Mouse (Mus musculus) megakaryocyte progenitor cell, adult 5-6 weeks (primary cell): ENCODE data around the gene Cep97. TPM values are rescaled to one million over a fixed set of nuclear protein-coding genes. Genes with fewer than 3 reads are reported as not detected.
"Not testable (repeated sequence)": the region's sequence is repeated elsewhere in the genome, so short reads cannot be mapped to it uniquely, and the experiment has no call there.

Source experiments
- ATAC-seq: replicated peaks from 2 replicates; pipeline ENCODE4 v1.8.0; 2016; ENCODE audit warnings: mild to moderate bottlenecking, moderate TSS enrichment, inconsistent platforms; ENCODE audit not compliant: poor library complexity
- total RNA-seq, 2 experiments: library from RNA; stranded (forward) in 1 of 2; stranded (reverse) in 1 of 2; fragments of 157-497, 149-512 nt in 1 of 2; fragments of 200-1000 nt in 1 of 2; gene quantifications; 2 replicates each; pipeline versions ENCODE4 v1.2.3 to v1.2.4; 2015 to 2017

The Cep97 gene
- total RNA-seq, 2 experiments from 2014 or later = 9.3 to 13.4 TPM

GRCm38 (mm10) chr16:55891346-55891745, 43.3 kb downstream of the Cep97 start:
- ATAC-seq = no peak

DNA sequence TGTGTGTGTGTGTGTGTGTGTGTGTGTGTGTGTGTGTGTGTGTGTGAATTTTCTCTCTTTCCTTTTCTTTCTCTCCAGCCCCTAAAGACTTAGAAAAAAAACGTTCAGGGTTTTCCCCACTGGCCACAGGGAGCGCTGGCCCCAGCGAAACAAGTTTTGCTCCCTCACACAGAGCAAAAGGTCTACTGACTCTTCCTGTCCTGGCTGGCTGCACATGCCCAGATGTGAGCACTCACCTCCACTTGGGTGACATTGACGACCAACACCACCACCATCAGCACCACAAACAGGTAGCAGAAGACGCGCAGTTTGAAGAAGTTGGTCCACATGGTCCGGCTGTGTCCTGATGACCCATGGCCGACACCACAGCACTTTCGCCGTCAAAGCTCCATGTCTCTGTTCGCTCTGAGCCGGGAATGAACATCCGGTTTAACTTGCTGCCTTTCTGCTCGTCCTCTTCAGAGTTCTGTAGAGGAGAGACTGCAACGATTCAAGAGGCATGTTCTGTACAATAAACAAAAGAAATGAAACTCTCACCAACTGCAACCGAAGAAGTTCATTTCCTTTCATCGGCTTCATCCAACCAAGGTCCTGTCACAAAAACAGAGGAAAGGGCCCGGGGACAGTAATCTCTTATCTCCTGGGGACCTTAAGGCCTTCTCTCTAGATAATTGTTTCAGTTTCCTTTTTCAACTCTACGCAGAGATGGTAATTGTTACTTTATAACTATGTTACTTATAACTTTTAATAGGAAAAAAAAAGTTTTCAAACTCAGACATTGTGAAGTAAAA, 44.1 kb downstream of the Cep97 start:
- ATAC-seq = no peak

- no peak for ATAC-seq
Measured at GRCm38 (mm10) chr16:55889451-55889850, 45.2 kb downstream of the Cep97 start.

- ATAC-seq = no peak
Measured at GRCm38 (mm10) chr16:55888584-55888960, 46.1 kb downstream of the Cep97 start.

GRCm38 (mm10) chr16:55887814-55888583, 46.7 kb downstream of the Cep97 start:
- peak; percentile 89 for ATAC-seq

- ATAC-seq = no peak
Measured at GRCm38 (mm10) chr16:55884246-55884645, 50.4 kb downstream of the Cep97 start.

DNA sequence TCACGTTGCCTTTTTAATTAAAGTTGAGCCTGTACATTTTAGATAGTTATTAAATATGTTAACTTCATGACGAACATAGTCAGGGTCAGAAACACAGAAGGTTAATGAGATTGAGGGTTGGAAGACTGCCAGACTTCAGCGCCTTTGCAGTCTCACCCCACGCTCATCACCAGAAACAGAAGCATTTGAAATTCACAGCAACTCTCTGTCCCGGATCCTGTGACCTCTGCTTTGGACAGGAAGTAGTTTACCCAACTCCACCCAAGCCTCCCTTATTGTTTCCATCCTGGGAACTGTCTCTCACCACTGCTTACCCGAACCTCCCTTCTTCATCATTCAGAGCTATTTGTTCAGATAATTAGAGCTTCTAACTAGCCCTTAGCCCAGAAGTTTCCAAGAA, 58.6 kb downstream of the Cep97 start:
- peak; percentile 57 for ATAC-seq

DNA sequence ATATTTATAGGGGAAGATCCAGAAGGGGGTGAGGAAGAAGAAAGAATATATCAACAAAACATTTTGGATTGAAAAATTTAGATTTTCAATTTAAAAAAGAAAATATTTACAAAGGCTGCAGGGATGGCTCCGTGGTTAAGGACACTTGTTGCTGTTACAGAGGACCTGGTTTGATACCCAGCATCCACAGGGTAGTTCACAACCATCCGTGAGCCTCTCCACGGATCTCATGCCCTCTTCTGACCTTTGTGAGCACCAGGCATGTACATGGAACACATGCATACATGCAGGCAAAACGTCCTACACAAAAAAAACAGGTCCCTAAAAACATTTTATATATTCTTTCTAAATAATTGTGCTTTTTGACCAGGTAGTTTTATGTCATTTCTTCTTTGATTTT, 70.8 kb downstream of the Cep97 start:
- ATAC-seq = no peak

DNA sequence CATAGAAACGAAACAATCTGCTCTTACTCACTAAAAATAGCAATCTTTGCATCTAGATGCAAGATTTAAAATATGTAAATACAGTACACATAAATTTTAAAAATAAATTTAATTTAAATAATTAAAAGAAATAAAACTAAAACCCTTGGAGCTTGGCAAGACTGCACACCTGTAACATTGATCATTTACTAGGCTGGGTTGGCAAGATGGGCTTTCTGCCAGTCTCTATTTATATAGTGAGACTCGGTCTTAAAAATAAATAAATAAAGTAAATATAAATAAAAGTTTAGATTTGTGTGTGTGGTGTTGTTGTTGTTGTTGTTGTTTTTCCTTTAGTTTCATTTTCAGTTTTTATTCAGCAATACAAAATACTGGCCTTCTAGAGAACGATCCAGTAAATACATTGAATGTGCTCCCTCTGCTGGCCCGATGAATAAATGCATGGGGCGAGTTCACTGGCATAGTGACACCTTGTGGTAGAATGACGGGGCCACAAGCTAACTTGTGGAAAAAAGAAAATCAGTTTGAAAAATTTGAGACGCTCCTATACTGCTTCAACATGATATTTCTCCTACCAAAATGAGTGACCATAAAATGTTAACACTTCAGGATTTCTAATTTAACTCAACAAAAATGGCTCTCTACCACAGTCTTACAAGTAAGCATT, 71.4 kb downstream of the Cep97 start:
- peak; percentile 98 for ATAC-seq

- ATAC-seq = no peak
Measured at GRCm38 (mm10) chr16:55861104-55861503, 73.6 kb downstream of the Cep97 start.

- ATAC-seq = not testable (repeated sequence)
Measured at GRCm38 (mm10) chr16:55859421-55859820, 75.2 kb downstream of the Cep97 start.

GRCm38 (mm10) chr16:55858465-55858864, 76.2 kb downstream of the Cep97 start:
- peak; percentile 96 for ATAC-seq

DNA sequence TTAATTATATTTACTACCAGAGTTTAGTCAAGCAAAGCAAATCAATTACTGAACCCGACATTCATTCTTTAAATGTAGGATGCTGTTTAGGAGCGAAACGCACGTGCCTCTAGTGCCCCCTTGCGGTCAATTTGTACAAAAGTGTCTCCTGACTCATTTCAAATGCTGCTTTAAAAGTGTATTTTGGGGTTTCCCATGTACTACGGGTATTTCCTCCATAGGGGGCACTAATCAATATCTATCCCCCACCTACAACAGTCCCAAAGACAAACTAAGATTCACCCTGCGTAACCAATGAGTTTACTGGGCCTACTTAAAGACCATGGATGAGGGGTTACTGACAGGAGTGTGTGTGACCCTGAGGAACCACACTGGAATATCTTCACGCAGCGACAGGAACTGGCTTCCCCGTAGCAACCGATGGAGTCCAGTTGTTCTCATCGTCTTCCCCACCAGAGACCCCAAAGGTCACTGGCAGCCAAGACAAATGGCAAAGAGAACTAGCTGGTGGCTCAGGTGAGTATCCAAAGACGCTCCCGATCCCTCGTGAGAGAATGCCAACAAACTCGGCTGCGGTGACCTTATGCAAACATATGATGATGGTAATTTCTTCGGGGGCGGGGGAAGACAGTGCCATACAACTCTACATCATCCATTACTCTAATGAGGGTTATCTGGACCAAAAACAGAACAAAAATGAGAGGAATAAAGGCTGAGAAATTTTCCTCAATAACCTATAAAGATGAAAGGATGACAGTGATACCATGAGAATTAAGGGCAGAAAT, 81.5 kb downstream of the Cep97 start:
- peak; percentile 95 for ATAC-seq

DNA sequence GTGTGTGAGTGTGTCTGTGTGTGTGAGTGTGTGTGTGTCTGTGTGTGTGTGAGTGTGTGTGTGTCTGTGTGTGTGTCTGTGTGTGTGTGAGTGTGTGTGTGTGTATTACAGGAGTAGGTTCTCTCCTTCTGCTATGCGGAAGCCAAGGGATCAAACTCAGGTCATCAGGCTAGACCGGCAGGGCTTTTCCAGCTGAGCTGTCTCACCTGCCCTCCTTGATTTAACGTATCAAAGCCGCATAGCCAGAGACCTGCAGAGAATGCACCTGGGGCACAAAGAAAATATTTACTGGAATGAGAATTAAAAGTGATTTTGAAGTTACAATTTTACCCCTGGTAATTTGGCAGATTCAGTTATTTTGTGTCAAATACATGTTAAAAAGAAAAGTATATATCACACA, 82.1 kb downstream of the Cep97 start:
- ATAC-seq = no peak

DNA sequence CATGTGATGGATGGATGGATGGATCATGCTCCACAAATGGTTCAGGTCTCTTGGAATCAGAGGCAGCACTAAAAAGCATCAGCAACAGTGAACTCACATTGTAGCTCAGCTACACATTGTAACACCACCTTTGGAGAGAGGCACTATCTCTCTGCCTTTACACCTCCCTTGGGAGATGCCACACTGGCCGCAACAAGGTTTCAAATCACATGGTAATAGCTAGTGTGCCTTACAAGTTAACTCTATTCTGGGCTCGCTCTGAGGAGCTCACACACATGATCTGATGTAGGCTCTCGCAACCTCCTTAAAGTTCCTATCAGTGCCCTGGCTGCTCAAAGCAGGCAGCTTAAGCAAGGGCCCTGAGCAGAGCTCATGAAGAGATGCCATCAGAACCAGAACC, 84.2 kb downstream of the Cep97 start:
- ATAC-seq = no peak

Other genes starting within 250 kb of the Cep97 start
- 12.3 and 24.5 TPM in 2 replicates for gene Nfkbiz, start 96.0 kb downstream of the Cep97 start, total RNA-seq (2015)
- 8.0 and 13.7 TPM in 2 replicates for gene Nfkbiz, start 96.0 kb downstream of the Cep97 start, total RNA-seq (2017)
- gene Nxpe3, start 39.6 kb downstream of the Cep97 start, total RNA-seq (2015) = 4.4 and 6.3 TPM in 2 replicates
- gene Nxpe3, start 39.6 kb downstream of the Cep97 start, total RNA-seq (2017) = 4.4 and 6.9 TPM in 2 replicates
- gene Rpl24, start 31.4 kb upstream of the Cep97 start, total RNA-seq (2015) = 1,404 and 1,464 TPM in 2 replicates
- 1,643 and 1,702 TPM in 2 replicates for gene Rpl24, start 31.4 kb upstream of the Cep97 start, total RNA-seq (2017)
- gene Zbtb11, start 39.0 kb upstream of the Cep97 start, total RNA-seq (2015) = 37.2 and 38.2 TPM in 2 replicates
- 38.7 and 45.1 TPM in 2 replicates for gene Zbtb11, start 39.0 kb upstream of the Cep97 start, total RNA-seq (2017)
- gene Pcnp, start 94.9 kb upstream of the Cep97 start, total RNA-seq (2015) = 99.7 and 101 TPM in 2 replicates
- 129 and 133 TPM in 2 replicates for gene Pcnp, start 94.9 kb upstream of the Cep97 start, total RNA-seq (2017)
- gene Trmt10c, start 103.0 kb upstream of the Cep97 start, total RNA-seq (2015) = 35.8 and 37.3 TPM in 2 replicates
- gene Trmt10c, start 103.0 kb upstream of the Cep97 start, total RNA-seq (2017) = 36.1 and 44.1 TPM in 2 replicates
- 21.0 and 32.8 TPM in 2 replicates for gene Senp7, start 113.5 kb upstream of the Cep97 start, total RNA-seq (2015)
- gene Senp7, start 113.5 kb upstream of the Cep97 start, total RNA-seq (2017) = 15.0 and 25.4 TPM in 2 replicates